Mouse (Mus musculus) heart, postnatal 0 days (tissue): ENCODE measurements around the gene Clcf1. TPM values are rescaled to one million over a fixed set of nuclear protein-coding genes. Genes with fewer than 3 reads are reported as not detected.

Experiments
- ATAC-seq: fragments of 200-750 bp; cut with Nextera tagmentation; 2 replicates; pipeline ENCODE4 v1.8.0; 2017; ENCODE audit warnings: low read depth, moderate number of reproducible peaks, moderate library complexity; ENCODE audit not compliant: insufficient read depth
- DNase-seq: peaks from one replicate; pipeline ENCODE4 v3.0.0-alpha.2; 2016; ENCODE audit warnings: low spot score
- H3K27ac ChIP-seq: fragments of 300-500 bp; sonication (generic); 2 replicates; pipeline ENCODE4 v1.5.1; 2014; ENCODE audit warnings: low read depth, mild to moderate bottlenecking
- H3K27me3 ChIP-seq: fragments of 300-500 bp; sonication (generic); 2 replicates; pipeline ENCODE4 v1.6.1; 2014; ENCODE audit warnings: low read length, mixed read lengths; ENCODE audit not compliant: control insufficient read depth, insufficient read depth
- H3K36me3 ChIP-seq: fragments of 300-500 bp; sonication (generic); replicated peaks from 2 replicates; pipeline ENCODE4 v1.6.1; 2014; ENCODE audit warnings: low read length, mixed read lengths; ENCODE audit not compliant: control insufficient read depth, insufficient read depth
- H3K4me1 ChIP-seq: fragments of 300-500 bp; sonication (generic); 2 replicates; pipeline ENCODE4 v1.6.1; 2014; ENCODE audit warnings: antibody characterized with exemption; ENCODE audit not compliant: control insufficient read depth, insufficient read depth
- H3K4me2 ChIP-seq: fragments of 300-500 bp; sonication (generic); 2 replicates; pipeline ENCODE4 v1.6.1; 2014; ENCODE audit warnings: low read depth, mild to moderate bottlenecking, low read length, moderate library complexity
- H3K4me3 ChIP-seq: fragments of 300-500 bp; sonication (generic); 2 replicates; pipeline ENCODE4 v1.5.1; 2014; ENCODE audit warnings: low read depth, low read length
- H3K9ac ChIP-seq: fragments of 300-500 bp; sonication (generic); replicated peaks from 2 replicates; pipeline ENCODE4 v1.6.1; 2014; ENCODE audit warnings: low read depth, low read length, mixed read lengths
- H3K9me3 ChIP-seq: fragments of 300-500 bp; sonication (generic); replicated peaks from 2 replicates; pipeline ENCODE4 v1.6.1; 2016; ENCODE audit warnings: low read length; ENCODE audit not compliant: control insufficient read depth
- CTCF ChIP-seq: IDR thresholded peaks from 2 replicates; pipeline ENCODE4 v1.5.1; 2016; ENCODE audit warnings: antibody characterized with exemption, control low read depth, low read depth
- EP300 ChIP-seq: IDR thresholded peaks from 2 replicates; pipeline ENCODE4 v1.6.1; 2016; ENCODE audit warnings: antibody characterized with exemption, low read depth
- WGBS: fragments of 180-500 bp; shearing (Covaris S2); extraction: QIAGEN DNeasy Blood & Tissue Kit; methylation state at CpG from one replicate; pipeline ENCODE4 v1.1.7; 2014; 5-methylcytosine and 5-hydroxymethylcytosine counted together
- microRNA-seq: library from miRNA; unstranded; fragments of <30 nt; microRNA quantifications from one replicate; pipeline ENCODE4, GENCODE M21; 2016
- polyA plus RNA-seq: library from polyadenylated mRNA; unstranded; fragments of >200 nt; fragmentation: Nextera tagmentation; extraction: Ambion mirVana; gene quantifications from 2 replicates; pipeline ENCODE4 v1.2.1, GENCODE M21; 2015
- total RNA-seq: library from RNA; depleted of rRNA; stranded (reverse); fragments of >200 nt; gene quantifications from 2 replicates; pipeline ENCODE4 v1.2.3, GENCODE M21; 2014; ENCODE audit warnings: low replicate concordance; rRNA removed

Gene Clcf1
- total and polyA plus RNA-seq, 2 experiments from 2014 or later, result 0.67 to 14.7 TPM

DNA sequence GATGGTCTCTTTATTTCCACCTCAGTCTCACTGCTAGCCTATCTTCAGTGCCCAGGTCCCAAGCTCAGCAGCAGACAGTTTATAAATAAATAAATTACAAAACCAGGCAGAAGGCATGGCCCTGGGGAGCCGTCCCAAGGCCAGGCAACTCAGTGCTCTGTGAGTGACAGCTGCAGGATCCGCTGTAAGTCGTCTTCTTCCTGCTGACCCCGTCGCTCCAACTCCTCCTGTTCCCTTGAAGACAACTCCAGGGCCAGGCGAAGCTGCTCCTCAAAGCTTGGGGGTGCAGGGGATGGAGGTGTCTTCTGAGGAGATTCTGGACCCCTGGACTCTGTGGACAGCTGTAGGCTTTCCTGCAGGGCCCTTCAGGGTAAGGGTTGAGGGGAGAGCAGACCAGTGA lies 56.1 kb downstream of the Clcf1 start:
- no peak for ATAC-seq
- WGBS, result 60% methylated on average over 6 of the region's 6 CpGs
- TF ChIP-seq CTCF (no peak), EP300 (no peak)
- Histone ChIP-seq H3K4me3 (no peak overlapping the region), H3K27me3 (peaks cover 7% of the 10 kb centered on the region; the same call in 1 of the 2 replicates), H3K9ac (no peak overlapping the region), H3K4me1 (no peaks in the 10 kb centered on the region), H3K4me2 (no peak overlapping the region), H3K36me3 (no peaks in the 10 kb centered on the region), H3K9me3 (no peaks in the 10 kb centered on the region), H3K27ac (no peak overlapping the region)
- no peak for DNase-seq

DNA sequence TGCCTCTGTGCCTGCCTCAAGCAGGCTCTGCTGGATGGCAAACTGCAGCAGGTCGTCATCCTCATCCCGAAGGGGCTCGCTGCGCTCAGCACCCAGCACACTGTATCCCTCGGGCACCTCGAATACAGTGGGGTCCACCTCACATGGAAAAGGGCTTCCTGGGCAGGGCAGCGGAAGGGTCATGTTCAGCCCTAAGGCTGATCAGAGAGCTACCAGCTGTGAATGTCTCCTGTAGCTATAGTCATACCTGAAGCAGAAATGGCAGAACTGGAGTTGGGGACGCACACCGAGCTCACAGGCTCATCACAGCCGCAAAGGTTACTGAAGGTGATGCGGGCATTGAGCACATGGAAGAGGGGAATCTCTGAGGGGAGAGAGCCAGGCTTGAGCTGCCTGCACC lies 56.9 kb downstream of the Clcf1 start:
- TF ChIP-seq CTCF (no peak), EP300 (no peak)
- H3K4me1 ChIP-seq, result no peaks in the 10 kb centered on the region
- H3K9ac ChIP-seq, result no peak overlapping the region

More for the DNA sequence above, 56.9 kb downstream of the Clcf1 start:
- no peak for DNase-seq
- Histone ChIP-seq H3K4me3 (no peak overlapping the region), H3K4me2 (no peak overlapping the region), H3K27ac (no peak overlapping the region), H3K36me3 (no peaks in the 10 kb centered on the region), H3K27me3 (peaks cover 7% of the 10 kb centered on the region; the same call in 1 of the 2 replicates), H3K9me3 (no peaks in the 10 kb centered on the region)
- ATAC-seq, result no peak
- 93% methylated on average over 11 of the region's 11 CpGs for WGBS

Small RNAs within 50 kb of the gene (microRNA-seq; reads per million reads assigned to microRNA genes)
- gene Gm26115, result not detected
- gene Mir6985, result not detected

Other genes with a start within 250 kb of the Clcf1 start
- 3.9 TPM in 1 of 2 replicates, not detected in the other for gene Aldh3b2, start 241.9 kb upstream of the Clcf1 start, total RNA-seq
- 0.18 TPM in 2 replicates for gene Aldh3b2, start 241.9 kb upstream of the Clcf1 start, polyA plus RNA-seq
- 32.3 and 74.8 TPM in 2 replicates for gene Acy3, start 227.7 kb upstream of the Clcf1 start, total RNA-seq
- gene Acy3, start 227.7 kb upstream of the Clcf1 start, polyA plus RNA-seq, result 21.5 and 22.6 TPM in 2 replicates
- not detected in 2 replicates for gene Tbx10, start 221.5 kb upstream of the Clcf1 start, total RNA-seq
- gene Tbx10, start 221.5 kb upstream of the Clcf1 start, polyA plus RNA-seq, result not detected in 2 replicates
- gene Nudt8, start 213.7 kb upstream of the Clcf1 start, total RNA-seq, result 110 and 175 TPM in 2 replicates
- gene Nudt8, start 213.7 kb upstream of the Clcf1 start, polyA plus RNA-seq, result 131 and 138 TPM in 2 replicates
- 4.0 and 7.0 TPM in 2 replicates for gene Gm49405, start 213.6 kb upstream of the Clcf1 start, total RNA-seq
- gene Gm49405, start 213.6 kb upstream of the Clcf1 start, polyA plus RNA-seq, result 3.6 and 4.0 TPM in 2 replicates
- gene Doc2g, start 210.9 kb upstream of the Clcf1 start, total RNA-seq, result 158 and 202 TPM in 2 replicates
- gene Doc2g, start 210.9 kb upstream of the Clcf1 start, polyA plus RNA-seq, result 114 and 116 TPM in 2 replicates
- 910 and 941 TPM in 2 replicates for gene Ndufv1, start 201.4 kb upstream of the Clcf1 start, total RNA-seq
- gene Ndufv1, start 201.4 kb upstream of the Clcf1 start, polyA plus RNA-seq, result 1,083 and 1,090 TPM in 2 replicates
- 266 and 311 TPM in 2 replicates for gene Gstp1, start 176.3 kb upstream of the Clcf1 start, total RNA-seq
- 440 and 449 TPM in 2 replicates for gene Gstp1, start 176.3 kb upstream of the Clcf1 start, polyA plus RNA-seq
- 4.5 and 9.7 TPM in 2 replicates for gene Gstp2, start 168.2 kb upstream of the Clcf1 start, total RNA-seq
- gene Gstp2, start 168.2 kb upstream of the Clcf1 start, polyA plus RNA-seq, result 17.0 and 22.7 TPM in 2 replicates
- gene Gstp3, start 154.7 kb upstream of the Clcf1 start, total RNA-seq, result not detected in 2 replicates
- not detected in 2 replicates for gene Gstp3, start 154.7 kb upstream of the Clcf1 start, polyA plus RNA-seq
- gene Cabp2, start 132.7 kb upstream of the Clcf1 start, total RNA-seq, result not detected in 2 replicates
- gene Cabp2, start 132.7 kb upstream of the Clcf1 start, polyA plus RNA-seq, result not detected in 2 replicates
- 63.2 and 67.3 TPM in 2 replicates for gene Cdk2ap2, start 117.1 kb upstream of the Clcf1 start, total RNA-seq
- 46.8 and 59.6 TPM in 2 replicates for gene Cdk2ap2, start 117.1 kb upstream of the Clcf1 start, polyA plus RNA-seq
- 26.2 and 47.3 TPM in 2 replicates for gene Pitpnm1, start 114.2 kb upstream of the Clcf1 start, total RNA-seq
- gene Pitpnm1, start 114.2 kb upstream of the Clcf1 start, polyA plus RNA-seq, result 17.9 and 21.9 TPM in 2 replicates
- gene Aip, start 88.4 kb upstream of the Clcf1 start, total RNA-seq, result 21.4 and 23.8 TPM in 2 replicates
- gene Aip, start 88.4 kb upstream of the Clcf1 start, polyA plus RNA-seq, result 61.7 and 66.2 TPM in 2 replicates
- gene Gpr152, start 74.5 kb upstream of the Clcf1 start, total RNA-seq, result not detected in 2 replicates
- gene Gpr152, start 74.5 kb upstream of the Clcf1 start, polyA plus RNA-seq, result 0.03 TPM in 2 replicates
- not detected in 2 replicates for gene Cabp4, start 70.2 kb upstream of the Clcf1 start, total RNA-seq
- gene Cabp4, start 70.2 kb upstream of the Clcf1 start, polyA plus RNA-seq, result 0.07 and 0.11 TPM in 2 replicates
- 120 and 144 TPM in 2 replicates for gene Coro1b, start 65.6 kb upstream of the Clcf1 start, total RNA-seq
- 97.2 and 102 TPM in 2 replicates for gene Coro1b, start 65.6 kb upstream of the Clcf1 start, polyA plus RNA-seq
- gene Ptprcap, start 60.6 kb upstream of the Clcf1 start, total RNA-seq, result 13.5 TPM in 1 of 2 replicates, not detected in the other
- 0.46 and 1.1 TPM in 2 replicates for gene Ptprcap, start 60.6 kb upstream of the Clcf1 start, polyA plus RNA-seq
- 34.2 and 62.0 TPM in 2 replicates for gene Rps6kb2, start 50.9 kb upstream of the Clcf1 start, total RNA-seq
- 32.9 and 35.2 TPM in 2 replicates for gene Rps6kb2, start 50.9 kb upstream of the Clcf1 start, polyA plus RNA-seq
- gene Carns1, start 38.8 kb upstream of the Clcf1 start, total RNA-seq, result 40.3 and 119 TPM in 2 replicates
- gene Carns1, start 38.8 kb upstream of the Clcf1 start, polyA plus RNA-seq, result 20.6 and 23.8 TPM in 2 replicates
- gene Tbc1d10c, start 23.0 kb upstream of the Clcf1 start, total RNA-seq, result 5.2 TPM in 1 of 2 replicates, not detected in the other
- 2.7 and 4.4 TPM in 2 replicates for gene Tbc1d10c, start 23.0 kb upstream of the Clcf1 start, polyA plus RNA-seq
- 808 and 961 TPM in 2 replicates for gene Ppp1ca, start 22.2 kb upstream of the Clcf1 start, total RNA-seq
- 738 and 763 TPM in 2 replicates for gene Ppp1ca, start 22.2 kb upstream of the Clcf1 start, polyA plus RNA-seq
- gene Rad9a, start 12.6 kb upstream of the Clcf1 start, total RNA-seq, result 9.5 and 12.3 TPM in 2 replicates
- gene Rad9a, start 12.6 kb upstream of the Clcf1 start, polyA plus RNA-seq, result 9.5 and 9.7 TPM in 2 replicates
- gene AC109138.7, start 119 bp downstream of the Clcf1 start, total RNA-seq, result not detected in 2 replicates
- gene AC109138.7, start 119 bp downstream of the Clcf1 start, polyA plus RNA-seq, result not detected in 2 replicates
- gene Pold4, start 17.7 kb downstream of the Clcf1 start, total RNA-seq, result 18.6 and 30.8 TPM in 2 replicates
- 23.0 and 27.9 TPM in 2 replicates for gene Pold4, start 17.7 kb downstream of the Clcf1 start, polyA plus RNA-seq
- 11.5 and 11.6 TPM in 2 replicates for gene Ssh3, start 54.9 kb downstream of the Clcf1 start, total RNA-seq
- gene Ssh3, start 54.9 kb downstream of the Clcf1 start, polyA plus RNA-seq, result 6.2 and 6.4 TPM in 2 replicates
- 2.1 and 2.3 TPM in 2 replicates for gene Ankrd13d, start 68.9 kb downstream of the Clcf1 start, total RNA-seq
- gene Ankrd13d, start 68.9 kb downstream of the Clcf1 start, polyA plus RNA-seq, result 0.40 and 0.41 TPM in 2 replicates
- 50.4 and 50.6 TPM in 2 replicates for gene Grk2, start 92.0 kb downstream of the Clcf1 start, total RNA-seq
- 6.9 and 7.8 TPM in 2 replicates for gene Grk2, start 92.0 kb downstream of the Clcf1 start, polyA plus RNA-seq
- gene Kdm2a, start 184.0 kb downstream of the Clcf1 start, total RNA-seq, result 55.0 and 65.3 TPM in 2 replicates
- 15.4 and 15.7 TPM in 2 replicates for gene Kdm2a, start 184.0 kb downstream of the Clcf1 start, polyA plus RNA-seq
- gene Rhod, start 225.2 kb downstream of the Clcf1 start, total RNA-seq, result 24.3 and 35.0 TPM in 2 replicates
- 16.0 and 18.4 TPM in 2 replicates for gene Rhod, start 225.2 kb downstream of the Clcf1 start, polyA plus RNA-seq